Mouse (Mus musculus): ENCODE data around the gene Gm20388.

Gm20388 gene

DNA sequence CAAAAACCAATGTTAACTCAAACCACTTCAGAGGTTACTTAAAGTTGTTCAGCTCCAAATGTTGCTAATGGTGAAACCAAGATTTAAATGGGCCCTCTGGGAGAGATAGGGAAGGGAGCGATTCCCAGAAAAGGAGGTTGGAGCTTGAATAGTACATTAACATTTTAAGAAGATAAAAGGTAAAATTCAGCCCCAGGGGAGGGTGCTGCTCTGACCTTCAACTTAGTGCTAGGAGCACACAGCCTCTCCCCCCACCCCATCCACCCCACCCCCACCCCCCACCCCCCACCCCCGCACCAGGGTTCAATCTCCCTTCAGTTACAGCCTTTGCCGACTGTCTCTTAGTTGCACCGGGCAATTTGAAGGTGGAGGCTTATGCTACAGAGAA lies 3851.2 kb downstream of the Gm20388 start:
- DNase-seq (ENCODE audit: low spot score), result no peak

DNA sequence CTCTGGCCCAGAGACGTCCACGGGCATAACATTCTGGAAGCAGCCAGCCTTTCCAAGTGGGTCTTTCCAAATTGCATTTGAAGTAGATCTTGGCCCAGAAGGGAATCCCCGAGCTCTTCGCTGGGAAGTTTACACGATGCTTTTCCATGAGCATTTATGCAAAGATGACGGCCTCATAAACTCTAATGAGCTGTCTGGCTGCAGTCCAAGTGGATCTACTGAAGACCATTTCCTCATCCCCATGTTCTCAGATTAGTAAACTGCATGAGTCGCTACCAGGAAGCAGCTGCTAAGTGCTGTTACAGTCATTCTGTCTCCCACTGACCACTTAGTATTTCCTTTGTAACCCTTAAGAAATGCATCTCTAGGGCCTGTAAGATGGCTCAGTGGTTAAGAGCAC lies 3852.7 kb downstream of the Gm20388 start:
- DNase-seq (ENCODE audit: low spot score), result no peak

DNA sequence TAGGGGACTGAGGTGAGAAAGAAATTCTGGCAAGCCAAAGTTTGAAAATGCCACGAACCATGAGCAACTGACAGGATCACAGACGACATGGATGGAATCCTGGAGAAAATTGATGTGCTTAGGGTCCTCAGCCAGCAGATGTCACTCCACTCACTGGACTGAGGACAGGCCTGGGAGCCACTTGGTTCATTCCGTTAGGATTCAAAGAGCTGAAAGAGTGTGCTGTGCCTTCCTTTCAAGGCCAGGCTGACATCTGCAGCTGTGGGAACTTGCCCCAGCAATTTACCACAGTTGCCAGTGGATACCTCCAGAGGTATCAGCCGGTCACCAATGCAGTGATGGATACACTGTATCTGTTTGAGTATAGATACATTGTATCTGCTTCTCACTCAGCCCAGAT lies 3854.0 kb downstream of the Gm20388 start:
- no peak for DNase-seq (ENCODE audit: low spot score)

DNA sequence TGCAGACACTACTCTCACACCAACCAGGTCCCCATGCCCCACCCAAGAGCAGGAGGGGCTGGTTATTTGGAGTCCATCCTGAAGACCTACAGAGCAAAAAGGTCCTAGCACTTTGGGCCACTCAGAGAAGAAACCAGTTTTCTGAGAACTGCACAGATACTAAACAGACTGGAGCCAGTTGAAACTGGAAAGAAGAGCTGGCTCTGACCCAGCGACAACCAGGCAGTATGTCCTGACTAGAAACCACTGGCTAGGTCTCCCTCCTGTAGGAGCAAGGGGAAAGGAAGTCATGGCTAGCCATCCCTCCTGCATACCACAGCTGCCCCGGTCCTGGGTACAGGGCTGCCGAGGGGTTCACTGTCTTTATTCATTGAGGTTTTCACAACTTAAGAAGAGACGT lies 3855.9 kb downstream of the Gm20388 start:
- DNase-seq (ENCODE audit: low spot score), result no peak

DNA sequence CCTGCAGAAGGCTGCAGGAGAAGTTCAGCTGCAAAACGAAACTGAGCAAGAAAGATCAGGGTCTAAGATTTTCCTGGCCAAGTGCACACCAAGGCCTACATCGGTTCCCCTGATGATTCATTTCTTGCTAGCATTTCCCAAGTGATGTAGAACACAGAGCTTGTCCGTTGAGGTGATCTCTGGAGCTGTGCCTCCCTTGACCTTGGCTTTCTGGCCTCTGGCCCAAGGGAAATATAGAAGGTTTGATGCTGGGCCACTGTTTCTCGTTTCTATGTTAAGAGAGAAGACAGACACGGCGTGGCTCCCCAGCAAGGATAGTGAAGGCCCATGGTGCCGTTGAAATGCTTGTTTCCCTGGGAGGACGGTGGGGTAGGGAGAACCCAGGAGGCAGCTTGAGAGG lies 3857.2 kb downstream of the Gm20388 start:
- no peak for DNase-seq (ENCODE audit: low spot score)

DNA sequence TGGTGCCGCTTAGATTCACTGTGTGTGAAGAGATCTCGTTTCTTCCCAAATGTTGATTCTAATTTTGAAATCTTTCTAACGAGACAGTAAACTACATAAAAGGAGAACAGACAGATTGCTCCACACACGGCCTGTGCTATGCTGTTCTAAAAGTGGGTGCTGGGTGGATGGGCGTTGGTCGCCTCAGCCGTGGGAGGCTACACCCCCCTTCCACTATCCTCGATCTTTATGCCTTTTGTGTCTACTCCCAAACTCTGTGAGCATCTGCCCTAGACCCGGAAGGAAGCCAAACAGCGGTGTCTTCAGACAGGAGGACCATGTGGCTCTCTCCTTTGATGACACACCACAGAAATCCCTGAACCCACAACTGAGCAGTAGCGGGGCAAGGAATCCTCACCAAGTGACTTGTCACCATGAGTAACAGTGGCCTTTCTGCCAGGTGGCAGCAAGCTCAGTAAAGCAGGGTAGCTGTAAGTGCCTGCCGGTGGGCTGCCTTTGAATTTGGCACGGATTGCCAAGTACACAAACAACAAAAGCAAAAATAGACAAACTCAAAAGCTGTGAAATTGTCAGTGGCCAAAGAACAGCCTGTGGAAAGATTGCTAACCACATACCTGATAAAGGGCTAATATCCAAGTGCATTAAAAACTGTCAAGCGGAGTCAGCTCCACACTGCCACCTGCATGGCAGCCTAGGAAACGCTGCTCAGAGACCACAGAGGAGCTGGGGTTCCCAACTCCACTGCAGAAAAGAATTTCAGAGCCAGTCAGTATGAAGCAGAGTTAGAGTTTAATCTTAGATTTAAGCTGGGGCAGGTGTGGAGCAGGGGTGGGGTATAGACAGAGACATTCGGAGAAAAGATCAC lies 3858.1 kb downstream of the Gm20388 start:
- peak; percentile 51 for DNase-seq (ENCODE audit: low spot score)

DNA sequence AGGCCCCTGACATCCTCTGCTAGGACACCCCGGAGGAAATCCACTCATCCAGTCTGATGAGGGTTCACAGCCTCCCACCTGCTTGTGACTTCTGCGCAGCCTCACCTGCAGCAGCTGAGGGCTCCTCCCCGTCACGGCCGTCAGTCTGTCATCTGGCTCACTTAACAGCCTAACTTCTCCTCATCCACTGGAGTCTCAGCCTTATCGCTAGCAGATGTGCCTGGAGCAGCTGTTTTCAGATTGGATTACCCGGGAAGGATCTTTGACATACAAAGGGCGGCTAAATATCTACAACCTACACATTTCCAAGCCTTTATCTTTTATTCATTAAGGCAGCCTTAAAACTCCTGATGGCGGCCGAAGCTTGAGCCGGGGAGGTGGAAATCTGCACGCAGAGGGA lies 3862.8 kb downstream of the Gm20388 start:
- DNase-seq (ENCODE audit: low spot score), result no peak

DNA sequence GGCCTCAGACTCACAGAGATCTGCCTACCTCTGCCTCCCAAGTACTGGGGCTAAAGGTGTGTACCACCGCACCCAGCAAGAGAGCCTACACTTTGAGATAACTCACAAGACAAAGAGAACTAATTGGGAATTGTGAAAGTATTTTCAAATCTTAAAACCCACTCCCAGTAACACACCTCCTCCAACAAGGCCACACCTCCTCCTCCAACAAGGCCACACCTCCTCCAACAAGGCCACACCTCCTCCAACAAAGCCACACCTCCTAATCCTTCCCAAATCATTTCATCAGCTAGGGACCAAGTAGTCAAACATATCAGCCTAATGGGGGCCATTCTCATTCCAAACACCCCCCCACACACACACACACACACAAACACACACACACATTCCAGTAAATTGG lies 3863.8 kb downstream of the Gm20388 start:
- no peak for DNase-seq (ENCODE audit: low spot score)

DNA sequence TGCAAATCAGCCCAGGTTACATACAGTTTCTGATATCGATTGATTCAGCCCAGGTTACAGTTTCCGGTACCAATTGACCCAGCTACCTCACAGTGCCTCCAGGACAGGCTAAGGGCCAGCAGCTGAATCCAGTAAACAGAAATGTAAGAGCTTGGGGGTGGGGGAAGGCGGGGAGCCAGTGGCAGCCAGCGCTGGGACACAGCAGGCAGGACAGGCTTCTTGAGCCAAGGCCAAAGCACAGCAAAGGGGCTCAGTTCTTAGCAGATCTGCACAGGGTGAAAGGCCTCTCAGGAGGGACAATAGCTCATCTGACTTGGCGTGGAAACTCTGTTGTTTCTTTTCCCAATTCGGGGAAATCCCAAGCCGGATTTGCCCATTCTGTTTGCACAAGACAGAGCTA lies 3866.7 kb downstream of the Gm20388 start:
- no peak for DNase-seq (ENCODE audit: low spot score)

DNA sequence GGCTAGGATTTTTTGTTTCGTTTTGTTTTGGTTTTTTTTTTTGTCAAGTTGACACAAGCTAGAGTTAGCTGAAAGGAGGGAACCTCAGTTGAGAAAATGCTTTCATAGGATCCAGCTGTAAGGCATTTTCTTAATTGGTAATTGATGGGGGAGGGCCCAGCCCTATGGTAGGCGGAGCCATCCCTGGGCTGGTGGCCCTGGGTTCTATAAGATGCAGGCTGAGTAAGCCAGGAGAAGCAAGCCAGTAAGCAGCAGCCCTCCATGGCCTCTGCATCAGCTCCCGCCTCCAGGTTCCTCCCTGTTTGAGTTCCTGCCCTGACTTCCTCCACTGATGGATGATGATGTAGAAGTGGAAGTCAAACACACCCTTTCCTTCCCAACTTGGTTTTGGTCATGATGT lies 3869.8 kb downstream of the Gm20388 start:
- DNase-seq (ENCODE audit: low spot score), result no peak

DNA sequence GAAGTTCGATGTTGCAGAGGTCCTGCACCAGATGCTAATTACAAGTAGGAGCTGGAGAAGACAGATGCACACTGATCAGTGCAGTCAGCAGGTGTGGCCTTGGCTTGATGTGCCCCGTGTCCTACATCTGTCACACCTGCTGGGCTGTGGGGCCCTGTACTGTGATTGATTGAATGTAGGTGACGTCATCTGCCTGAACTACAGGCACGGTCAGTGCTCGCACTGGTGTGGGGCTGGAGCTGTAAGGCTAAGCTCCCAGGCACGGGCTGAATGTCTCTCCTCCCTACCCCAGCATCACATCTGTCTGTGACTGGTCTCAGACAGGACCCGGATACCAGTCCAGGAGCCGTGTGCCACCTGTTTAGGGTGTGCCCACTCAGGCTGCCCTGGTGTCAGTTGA lies 3870.6 kb downstream of the Gm20388 start:
- no peak for DNase-seq (ENCODE audit: low spot score)

DNA sequence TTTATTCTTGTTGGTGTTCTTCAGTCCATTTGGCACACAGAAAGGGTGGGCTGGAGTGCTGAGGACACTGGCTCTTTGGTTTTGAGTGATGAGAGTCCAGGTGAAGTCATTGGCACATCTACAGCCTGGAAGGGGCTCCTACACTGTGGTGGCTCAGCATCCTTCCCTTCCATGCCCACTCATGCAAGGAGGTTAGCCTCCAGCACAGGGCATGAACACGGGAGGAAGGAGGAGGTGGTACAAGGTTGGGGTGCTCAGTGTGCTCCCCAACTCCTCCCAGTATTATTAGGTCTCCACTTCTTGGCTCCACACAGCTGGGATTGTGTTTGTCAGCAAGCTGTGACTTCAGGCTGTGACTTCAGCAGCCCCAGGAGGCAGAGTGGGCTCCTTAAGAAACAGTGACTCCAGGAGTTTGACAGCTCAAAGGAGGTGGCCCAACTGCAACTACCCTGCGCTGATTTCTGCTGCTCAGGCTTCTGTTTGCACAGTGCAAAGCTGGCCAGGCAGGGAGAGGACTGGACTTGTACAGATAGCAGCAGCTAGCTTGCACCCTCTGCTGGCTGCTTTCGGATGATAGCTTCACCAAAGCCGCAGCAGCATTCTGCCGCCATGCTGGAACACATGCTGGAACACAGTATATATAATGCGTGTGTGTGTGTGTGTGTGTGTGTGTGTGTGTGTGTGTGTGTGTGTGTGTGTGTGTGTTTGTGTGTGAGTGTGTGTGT lies 3873.0 kb downstream of the Gm20388 start:
- peak; percentile 62 for DNase-seq (ENCODE audit: low spot score)

DNA sequence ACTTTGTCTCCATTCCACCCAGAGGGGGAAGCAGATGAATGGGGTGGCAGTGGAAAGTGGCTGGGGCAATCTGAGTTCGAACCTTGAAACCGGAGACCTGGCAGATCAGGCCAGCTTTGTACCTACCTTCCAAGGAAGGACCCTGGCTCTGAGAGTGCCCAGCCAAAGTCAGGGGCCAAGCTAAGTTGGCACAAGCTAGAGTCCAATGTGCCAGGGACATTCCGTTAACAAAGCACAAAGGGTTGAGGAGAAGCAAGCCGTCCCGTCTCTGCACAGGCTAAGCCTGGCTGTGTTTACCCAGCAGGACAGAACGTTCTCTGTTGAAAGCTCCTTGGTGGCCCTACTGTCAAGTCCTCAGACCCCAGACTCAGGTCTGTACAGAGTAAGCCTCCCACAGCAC lies 3875.5 kb downstream of the Gm20388 start:
- DNase-seq (ENCODE audit: low spot score), result no peak

DNA sequence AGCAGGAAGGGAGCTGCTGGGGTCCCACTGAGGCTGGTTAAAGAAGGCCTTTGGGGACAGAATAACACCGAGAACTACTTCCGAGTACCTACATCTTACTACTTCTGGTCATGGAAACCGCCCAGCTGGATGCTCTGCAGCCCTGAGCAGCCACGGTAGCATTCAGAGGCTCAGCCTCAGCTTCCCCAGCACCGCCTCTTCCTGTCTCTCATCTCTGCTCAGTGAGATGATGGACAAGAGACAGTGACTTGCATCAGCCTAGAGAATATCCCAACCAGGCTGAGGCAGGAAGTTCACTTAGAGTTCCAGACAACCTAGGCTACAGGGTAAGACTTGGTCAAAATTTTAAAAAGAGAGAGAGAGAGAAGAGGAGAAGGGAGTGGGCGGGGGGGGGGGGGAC lies 3876.0 kb downstream of the Gm20388 start:
- no peak for DNase-seq (ENCODE audit: low spot score)

DNA sequence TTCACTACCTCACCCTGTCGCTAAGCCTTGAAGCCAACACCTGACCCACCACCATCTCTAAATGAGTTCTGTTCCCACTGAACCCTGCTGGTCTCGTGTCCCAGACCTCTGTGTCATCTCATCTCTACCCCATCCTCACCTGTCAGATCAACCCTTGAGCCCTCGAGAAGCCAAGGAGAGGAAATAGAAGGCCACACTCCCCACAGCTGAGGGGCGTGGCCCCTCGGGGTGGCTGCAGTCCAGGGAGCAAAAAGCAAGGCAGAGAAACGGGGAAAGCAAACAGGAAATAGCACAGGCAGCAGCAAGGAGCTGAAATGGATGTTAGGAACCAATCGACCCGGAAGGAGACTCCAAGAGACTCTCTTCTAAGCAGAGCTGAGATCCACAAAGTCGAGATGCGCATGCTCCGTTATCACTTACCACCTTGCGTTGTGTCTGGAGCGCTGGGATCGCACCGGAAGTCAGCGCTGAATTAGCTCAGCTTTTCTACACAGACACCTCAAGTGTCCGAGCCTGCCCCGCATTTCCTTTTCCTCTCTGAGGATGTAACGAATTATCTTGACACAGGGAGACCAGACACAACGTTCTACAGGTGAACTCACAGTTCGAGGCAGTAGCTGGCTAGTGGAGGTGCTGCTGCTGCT lies 3876.7 kb downstream of the Gm20388 start:
- no peak for DNase-seq (ENCODE audit: low spot score)

DNA sequence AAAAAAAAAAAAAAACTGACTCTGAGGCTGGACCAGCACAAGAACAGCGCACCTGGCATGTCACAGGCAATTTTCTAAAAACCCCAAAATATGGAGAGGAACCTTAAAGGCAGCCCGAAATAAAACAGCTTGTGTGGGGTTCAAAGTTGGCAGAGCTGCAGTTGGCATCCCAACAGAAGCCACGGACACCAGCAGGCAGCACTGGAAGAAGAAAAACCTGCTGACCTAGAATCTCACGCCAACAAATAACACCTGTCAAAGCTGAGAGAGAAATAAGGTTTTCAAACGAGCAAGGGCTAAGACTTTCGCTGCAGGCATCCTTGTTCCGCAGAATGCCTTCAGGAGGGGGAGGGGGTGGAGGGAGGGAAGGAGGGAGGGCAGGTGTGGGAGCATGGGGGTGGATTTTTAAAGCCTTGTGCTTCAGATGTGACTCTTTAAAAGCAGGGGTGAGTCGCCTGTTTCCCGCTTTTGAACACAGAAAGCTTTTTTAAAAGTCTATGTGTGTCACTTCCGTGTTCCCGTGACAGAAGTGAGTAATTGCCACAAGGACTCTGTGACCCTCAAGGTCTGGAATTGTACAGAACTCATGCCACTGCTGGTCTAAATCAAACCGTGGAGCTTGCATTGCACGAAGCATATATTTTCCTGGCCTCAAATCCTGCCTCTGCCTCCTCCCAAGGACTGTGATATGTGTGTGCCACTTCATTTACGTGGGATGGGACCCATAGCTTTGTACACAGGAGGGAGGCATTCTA lies 3878.0 kb downstream of the Gm20388 start:
- no peak for DNase-seq (ENCODE audit: low spot score)

DNA sequence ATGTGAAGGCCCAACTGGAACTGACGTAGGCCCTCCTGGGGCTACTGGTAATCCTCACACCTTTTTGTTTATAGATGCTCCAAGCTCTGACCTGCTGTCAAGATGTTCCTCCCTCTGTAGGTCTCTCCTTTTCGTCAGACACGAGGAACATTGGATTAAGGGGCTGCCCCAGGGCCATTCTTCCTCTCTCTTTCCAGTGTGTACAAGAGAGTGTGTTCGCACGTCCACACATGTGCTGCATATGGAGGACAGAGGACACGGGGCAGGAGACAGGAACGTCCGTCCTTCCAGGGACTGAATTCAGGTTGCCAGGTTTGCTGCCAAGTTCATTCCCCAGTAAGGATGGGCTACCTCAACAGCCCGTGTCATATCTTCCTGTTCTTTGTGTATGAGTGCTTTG lies 3878.8 kb downstream of the Gm20388 start:
- DNase-seq (ENCODE audit: low spot score), result no peak

DNA sequence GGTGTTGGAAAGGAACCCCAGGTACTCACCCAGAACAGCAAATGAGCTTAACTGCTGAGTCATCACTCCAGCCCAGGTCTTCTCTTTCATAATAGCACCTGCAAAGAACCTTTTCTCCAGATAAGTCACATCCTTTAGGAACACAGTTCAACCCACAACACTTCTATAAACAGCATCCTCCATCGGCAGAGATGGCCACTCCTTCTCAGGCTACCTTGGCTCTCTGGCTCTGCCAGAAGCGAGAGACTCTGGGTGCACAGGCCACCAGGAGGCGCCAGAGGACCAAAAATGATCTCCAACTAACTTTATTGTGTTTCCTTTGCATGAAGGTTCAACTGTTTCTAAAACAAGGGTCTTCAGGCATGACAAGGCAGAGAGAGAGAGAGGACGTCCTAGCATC lies 3879.3 kb downstream of the Gm20388 start:
- DNase-seq (ENCODE audit: low spot score), result peak; percentile 93

DNA sequence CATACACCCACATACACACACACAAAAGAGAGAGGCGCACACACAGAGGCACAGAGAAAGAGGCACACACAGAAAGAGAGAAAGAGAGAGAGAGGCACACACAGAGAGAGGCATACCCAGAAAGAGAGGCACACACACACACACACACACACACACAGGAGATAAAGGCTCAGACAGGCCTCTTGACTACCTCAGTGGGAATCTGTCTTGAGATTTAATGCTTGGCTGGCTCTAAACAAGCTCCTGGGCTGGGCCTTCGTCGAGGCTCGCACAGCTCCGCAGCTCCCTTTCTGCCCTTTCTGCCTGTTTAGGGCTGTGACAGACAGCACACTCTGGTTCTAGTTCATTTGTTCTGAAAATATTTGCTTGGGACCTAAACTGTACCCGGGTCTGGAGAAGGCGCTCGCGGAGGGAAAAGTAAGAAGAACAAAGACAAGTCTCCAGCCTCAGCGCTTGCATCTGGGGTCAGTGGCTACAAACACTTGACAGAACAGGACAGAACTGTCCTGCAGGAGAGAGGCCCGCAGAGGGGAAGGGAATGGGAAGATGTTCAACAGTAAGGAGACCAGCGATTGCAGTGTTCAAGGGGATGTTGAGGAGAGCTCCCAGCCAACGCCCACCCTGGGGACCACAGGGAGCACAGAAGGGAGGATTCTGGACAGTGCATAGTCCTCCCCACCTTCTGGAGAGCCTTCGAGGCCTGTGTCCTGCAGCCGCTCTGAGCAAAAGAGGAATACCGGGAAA lies 3880.6 kb downstream of the Gm20388 start:
- DNase-seq (ENCODE audit: low spot score), result no peak

DNA sequence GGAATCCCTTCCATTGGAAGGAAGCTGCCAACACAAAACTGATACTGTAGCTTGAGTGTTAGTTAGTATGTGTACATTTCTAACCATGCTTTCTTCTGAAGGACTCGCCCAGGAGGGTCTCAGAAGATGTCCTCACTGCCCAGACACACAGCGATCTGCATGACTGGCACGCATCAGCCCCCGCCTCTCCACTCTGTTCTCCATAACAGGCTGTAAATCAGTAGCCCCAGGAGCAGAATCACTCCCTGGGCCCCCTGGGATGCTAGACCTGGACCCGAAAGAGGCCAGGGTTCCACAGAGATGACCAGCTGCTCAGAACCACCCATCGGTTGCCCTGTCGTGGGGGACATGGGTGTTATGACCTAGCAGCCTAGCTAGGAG lies 3881.2 kb downstream of the Gm20388 start:
- no peak for DNase-seq (ENCODE audit: low spot score)

DNA sequence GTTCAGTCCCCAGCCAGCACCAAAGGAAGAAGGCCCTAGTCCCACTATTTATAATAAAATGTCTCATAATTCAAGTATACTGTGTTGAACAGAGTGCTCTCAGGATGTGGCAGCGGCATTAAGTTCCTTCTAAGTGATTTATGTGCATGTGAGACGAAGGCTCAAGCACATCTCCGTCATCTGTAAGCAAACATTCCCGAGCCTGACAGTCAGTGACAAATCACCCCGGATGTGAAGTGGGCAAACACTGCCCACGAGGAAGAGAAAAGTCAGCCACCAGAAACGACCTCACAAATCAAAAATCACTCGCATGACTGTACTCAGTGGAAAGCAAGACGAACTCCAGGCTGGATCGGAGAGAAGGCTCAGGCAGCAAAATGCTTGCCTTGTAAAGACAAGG lies 3883.3 kb downstream of the Gm20388 start:
- DNase-seq (ENCODE audit: low spot score), result no peak

DNA sequence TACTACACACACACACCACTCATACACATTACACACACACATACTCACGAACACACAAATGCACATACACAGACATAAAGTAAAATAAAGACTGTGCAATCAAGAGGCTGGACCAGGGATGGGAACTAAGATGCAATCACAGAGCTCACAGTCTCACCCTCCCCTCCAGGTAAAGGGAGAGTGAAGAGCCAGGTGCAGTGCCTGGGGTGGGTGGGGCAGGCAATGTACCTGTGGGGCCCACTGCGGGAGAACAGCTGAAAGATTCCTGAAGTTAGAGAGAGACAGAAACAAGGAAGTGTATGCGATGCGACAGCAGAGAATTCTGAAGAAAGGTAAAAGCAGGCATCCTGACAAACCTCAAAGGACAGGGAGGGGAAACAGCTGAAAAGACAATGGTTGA lies 3884.1 kb downstream of the Gm20388 start:
- no peak for DNase-seq (ENCODE audit: low spot score)

Measured in ovary, postnatal 14 days (tissue).